Mouse (Mus musculus): ENCODE results near the gene Herc2. TPM values are rescaled to one million over a fixed set of nuclear protein-coding genes. Genes with fewer than 3 reads are reported as not detected.
"Not testable (repeated sequence)": the region's sequence is repeated elsewhere in the genome, so short reads cannot be mapped to it uniquely, and the experiment has no call there.

Herc2 gene
- 100 to 1,000 TPM; 136 to 146 TPM for total RNA-seq (2021)
- long read RNA-seq, experiment 1, partial matches to known transcripts, result 38 of 46 reads
- long read RNA-seq, experiment 1, other reads (novel, unspliced or antisense), result 8 of 46 reads
- long read RNA-seq, experiment 2, full-length matches to known transcripts, result 1 of 52 reads
- long read RNA-seq, experiment 2, partial matches to known transcripts, result 43 of 52 reads
- long read RNA-seq, experiment 2, other reads (novel, unspliced or antisense), result 8 of 52 reads

GRCm38 (mm10) chr7:56049831-56050321 is at the start of gene Herc2:
Gene Herc2, plus strand, starts transcription at chr7:56050196.
- TF ChIP-seq CTCF (conservative IDR thresholded peaks at IDR 0.05), result peak; percentile 20
- H3K27ac ChIP-seq, result peak within 1 kb of the TSS; percentile 89
- peak; percentile 99 to 100 for DNase-seq (ENCODE audit: low spot score in 2 of 2)
- H3K4me3 ChIP-seq, result peak within 1 kb of the TSS; percentile 85

DNA sequence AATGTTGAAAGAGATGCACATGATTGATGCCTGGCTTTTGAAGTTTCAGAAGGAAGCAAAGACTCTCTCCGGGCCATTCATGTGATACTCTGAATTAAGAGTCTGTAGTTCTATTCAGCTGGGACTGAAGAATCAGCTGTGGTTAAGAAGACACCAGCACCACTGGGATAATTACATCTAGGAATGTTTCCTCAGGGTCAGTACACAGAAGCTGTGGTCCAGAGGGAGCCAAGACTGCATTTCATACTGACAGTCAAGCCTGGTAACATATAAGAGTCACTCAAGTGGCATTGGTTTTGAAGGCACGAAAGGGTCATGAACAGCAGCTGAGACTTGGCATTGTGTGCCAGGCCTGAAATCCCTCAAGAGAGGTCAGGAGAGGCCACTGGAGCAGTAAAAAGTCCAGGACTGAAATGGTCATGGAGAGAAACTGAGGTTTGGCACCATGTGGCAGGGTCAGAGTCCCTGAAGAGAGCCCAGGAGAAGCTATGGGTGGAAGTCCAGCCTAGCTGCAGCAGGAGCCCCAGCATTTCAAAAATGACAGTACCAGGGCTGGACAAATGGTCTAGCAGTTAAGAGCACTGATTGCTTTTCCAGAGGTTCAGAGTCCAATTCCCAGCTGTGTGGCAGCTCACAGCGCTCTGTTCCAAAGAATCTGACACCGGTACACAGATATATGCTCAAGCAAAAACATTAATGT is 39.5 kb upstream of the Herc2 start:
- Histone ChIP-seq H3K27ac (peak overlapping the region; percentile 50), H3K4me3 (no peak overlapping the region)
- DNase-seq (ENCODE audit: low spot score in 2 of 2), result no peak
- TF ChIP-seq CTCF (conservative IDR thresholded peaks at IDR 0.05), result no peak

- Histone ChIP-seq H3K27ac (peak overlapping the region; percentile 50), H3K4me3 (no peak overlapping the region)
- DNase-seq (ENCODE audit: low spot score in 2 of 2), result no peak
- no peak for TF ChIP-seq CTCF (conservative IDR thresholded peaks at IDR 0.05)
These were observed 39.0 kb upstream of the Herc2 start for GRCm38 (mm10) chr7:56011018-56011333.

GRCm38 (mm10) chr7:56013261-56014001 is 36.6 kb upstream of the Herc2 start:
- H3K4me3 ChIP-seq, result no peak overlapping the region
- peak overlapping the region; percentile 32; the same call in 1 of the 2 replicates for H3K27ac ChIP-seq
- TF ChIP-seq CTCF (conservative IDR thresholded peaks at IDR 0.05), result no peak
- no peak for DNase-seq (ENCODE audit: low spot score in 2 of 2)

DNA sequence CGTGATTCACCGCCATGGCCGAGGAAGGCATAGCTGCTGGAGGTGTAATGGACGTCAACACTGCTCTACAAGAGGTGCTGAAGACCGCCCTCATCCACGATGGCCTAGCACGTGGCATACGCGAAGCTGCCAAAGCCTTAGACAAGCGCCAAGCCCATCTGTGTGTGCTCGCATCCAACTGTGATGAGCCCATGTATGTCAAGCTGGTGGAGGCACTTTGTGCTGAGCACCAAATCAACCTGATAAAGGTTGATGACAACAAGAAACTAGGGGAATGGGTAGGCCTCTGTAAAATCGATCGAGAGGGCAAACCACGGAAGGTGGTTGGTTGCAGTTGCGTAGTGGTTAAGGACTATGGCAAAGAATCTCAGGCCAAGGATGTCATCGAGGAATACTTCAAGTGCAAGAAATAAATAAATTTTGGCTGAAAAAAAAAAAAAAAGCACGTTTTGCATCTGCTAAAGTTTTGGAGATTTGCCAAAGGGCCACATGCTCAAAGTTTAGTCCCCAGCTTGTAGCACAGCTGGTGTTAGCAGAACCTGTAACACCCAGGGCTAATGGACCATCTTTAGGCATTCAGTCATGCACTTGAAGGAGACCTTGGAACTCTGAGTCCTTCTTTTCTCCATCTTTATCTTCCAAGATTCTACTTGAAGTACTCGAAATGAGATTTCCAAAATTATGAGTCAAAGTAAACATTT is 35.8 kb upstream of the Herc2 start:
- not testable (repeated sequence) for DNase-seq (ENCODE audit: low spot score in 2 of 2); H3K4me3 ChIP-seq
- H3K27ac ChIP-seq, result peak overlapping the region; percentile 58; the same call in 1 of the 2 replicates

DNA sequence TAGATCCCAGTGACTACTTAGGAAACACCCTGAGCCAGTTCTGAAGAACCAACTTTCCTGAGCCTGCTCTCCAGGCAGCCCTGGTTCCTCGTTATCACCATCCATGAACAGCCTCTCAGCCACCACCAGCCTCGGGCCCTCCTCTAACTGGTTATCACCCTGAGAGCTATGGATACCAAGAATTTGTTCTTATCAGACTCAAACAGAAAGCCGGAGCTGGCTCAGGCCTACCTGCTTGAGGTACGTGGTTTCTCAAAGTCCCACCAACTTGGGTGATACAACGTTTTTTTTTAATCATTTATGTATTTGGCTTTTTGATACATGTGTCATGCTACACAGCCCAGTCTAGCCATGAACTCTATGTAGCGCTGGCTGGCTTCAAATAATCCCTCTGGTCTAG is 34.8 kb upstream of the Herc2 start:
- peak overlapping the region; percentile 58; the same call in 1 of the 2 replicates for H3K27ac ChIP-seq
- H3K4me3 ChIP-seq, result no peak overlapping the region
- TF ChIP-seq CTCF (conservative IDR thresholded peaks at IDR 0.05), result no peak
- DNase-seq (ENCODE audit: low spot score in 2 of 2), result no peak

- peak overlapping the region; percentile 18; the same call in 1 of the 2 replicates for H3K27ac ChIP-seq
- no peak for DNase-seq (ENCODE audit: low spot score in 2 of 2)
- TF ChIP-seq CTCF (conservative IDR thresholded peaks at IDR 0.05), result no peak
- no peak overlapping the region for H3K4me3 ChIP-seq
These were observed 34.2 kb upstream of the Herc2 start for GRCm38 (mm10) chr7:56015837-56016236.

- DNase-seq (ENCODE audit: low spot score in 2 of 2), result no peak
- H3K27ac ChIP-seq, result no peak overlapping the region; the same call in 1 of the 2 replicates
- no peak overlapping the region for H3K4me3 ChIP-seq
- no peak for TF ChIP-seq CTCF (conservative IDR thresholded peaks at IDR 0.05)
These were observed 32.2 kb upstream of the Herc2 start for GRCm38 (mm10) chr7:56017761-56018160.

DNA sequence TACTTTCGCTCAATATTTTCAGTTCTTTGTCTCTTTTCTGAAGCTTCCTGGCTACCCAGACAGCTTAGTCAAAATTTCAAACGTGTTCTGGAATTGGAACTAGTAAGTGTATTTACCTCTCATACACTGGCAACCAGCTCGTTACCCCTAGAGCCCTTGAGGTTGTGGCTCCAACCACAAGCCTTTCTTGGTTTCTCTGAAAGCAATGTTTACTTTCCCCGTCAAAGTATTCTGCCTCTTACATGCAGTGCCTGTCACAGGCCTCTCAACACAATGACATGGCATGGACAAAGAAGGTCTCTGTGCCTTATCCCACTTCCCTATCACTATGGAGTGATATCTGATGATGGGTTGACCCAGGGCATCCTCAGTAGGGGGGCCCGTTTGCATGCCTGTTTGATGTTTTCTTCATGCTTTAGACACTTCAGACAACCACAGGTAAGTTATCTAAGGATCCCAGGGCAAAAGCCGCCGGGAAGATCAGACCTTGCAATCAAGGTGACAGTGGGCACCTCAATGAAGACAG is 31.5 kb upstream of the Herc2 start:
- no peak for TF ChIP-seq CTCF (conservative IDR thresholded peaks at IDR 0.05)
- no peak for DNase-seq (ENCODE audit: low spot score in 2 of 2)
- peak overlapping the region; percentile 95 for H3K4me3 ChIP-seq
- peak overlapping the region; percentile 98 for H3K27ac ChIP-seq

DNA sequence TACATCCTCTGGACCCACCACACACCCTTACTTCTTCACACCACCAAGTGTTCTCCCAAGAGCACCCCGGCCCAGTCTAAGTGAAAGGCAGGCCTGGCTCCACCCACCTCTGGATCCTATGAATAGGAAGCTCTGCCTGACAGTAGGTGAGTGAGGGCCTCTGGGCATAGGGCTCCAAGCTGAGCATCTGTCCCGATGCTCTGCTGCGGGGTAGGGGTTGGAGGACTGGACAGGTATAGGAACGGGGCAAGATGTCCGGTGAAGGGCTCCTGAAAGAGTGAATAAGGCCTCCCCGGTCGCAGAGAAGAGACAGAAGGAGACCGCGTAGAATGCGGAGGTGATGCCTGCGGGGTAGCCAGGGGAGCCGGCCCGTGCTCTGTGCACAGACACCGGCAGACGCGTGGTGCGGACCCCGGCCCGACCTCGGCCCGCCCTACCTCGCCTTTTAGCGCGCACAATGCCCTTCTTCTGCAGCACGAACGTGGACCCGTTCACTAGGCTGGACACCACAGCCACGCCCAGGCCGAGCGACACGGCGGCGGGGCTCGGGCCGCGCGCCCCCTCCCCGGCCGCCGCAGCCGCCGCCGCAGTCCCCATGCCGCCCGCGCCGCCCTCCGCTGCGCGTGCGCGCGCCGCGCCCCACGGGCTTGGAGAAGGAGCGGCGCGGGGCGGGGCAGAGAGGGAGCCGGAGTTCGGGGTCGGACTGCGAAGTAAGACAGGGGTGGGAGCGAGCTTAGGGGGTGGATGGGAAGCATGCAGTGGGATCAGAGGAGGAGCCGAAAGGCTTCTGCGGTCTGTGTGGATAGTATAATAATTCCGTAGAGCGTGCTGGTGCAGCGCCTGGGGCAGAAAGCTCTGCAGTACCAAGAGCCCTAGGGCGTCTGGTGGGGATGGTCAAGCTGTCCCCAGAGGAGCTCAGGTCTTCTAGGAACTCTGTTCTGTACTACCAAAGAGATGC is 30.7 kb upstream of the Herc2 start:
- H3K27ac ChIP-seq, result peak overlapping the region; percentile 98
- H3K4me3 ChIP-seq, result peak overlapping the region; percentile 95
- TF ChIP-seq CTCF (conservative IDR thresholded peaks at IDR 0.05), result no peak
- DNase-seq (ENCODE audit: low spot score in 2 of 2), result peak; percentile 51 to 71

GRCm38 (mm10) chr7:56019930-56020253 is 30.1 kb upstream of the Herc2 start, which contains the start of gene Nipa1:
Gene Nipa1, minus strand, starts transcription at chr7:56019954.
- TF ChIP-seq CTCF (conservative IDR thresholded peaks at IDR 0.05), result no peak
- Histone ChIP-seq H3K4me3 (peak within 1 kb of the TSS; percentile 95), H3K27ac (peak within 1 kb of the TSS; percentile 98)
- DNase-seq (ENCODE audit: low spot score in 2 of 2), result no peak
